Mouse (Mus musculus): ENCODE results near the gene Tmem171.

The Tmem171 gene

GRCm38 (mm10) chr13:98693316-98693715 lies 1.3 kb downstream of the Tmem171 start:
- DNase-seq (ENCODE audit: low read depth, low spot score): no peak

DNA sequence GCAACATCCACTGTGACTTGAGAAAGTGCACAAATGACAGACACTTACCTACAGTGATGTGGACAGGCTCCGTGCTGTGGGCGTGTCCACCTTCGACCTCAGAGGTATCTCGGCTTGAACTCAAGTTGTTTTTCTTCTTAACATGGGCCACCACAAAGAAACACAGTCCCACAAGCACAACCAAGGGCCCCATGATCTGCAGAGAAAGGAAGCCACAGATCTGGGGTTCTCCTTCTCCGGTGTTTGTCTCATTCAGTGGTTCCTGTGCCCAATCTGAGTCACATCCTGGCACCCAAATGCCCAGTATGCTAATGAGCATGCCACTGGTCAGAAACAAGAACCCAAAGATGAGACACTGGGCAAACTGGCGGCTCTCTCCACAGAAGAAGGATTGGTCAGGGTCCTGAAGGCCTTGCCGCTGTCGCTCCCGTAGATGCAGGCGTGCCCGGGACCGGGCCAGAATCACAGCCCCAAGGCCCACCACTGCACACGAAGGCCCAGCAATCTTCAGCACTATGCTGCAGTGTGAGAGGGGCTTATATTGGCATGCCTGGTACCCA lies 2.6 kb downstream of the Tmem171 start:
- no peak for DNase-seq (ENCODE audit: low read depth, low spot score)

DNA sequence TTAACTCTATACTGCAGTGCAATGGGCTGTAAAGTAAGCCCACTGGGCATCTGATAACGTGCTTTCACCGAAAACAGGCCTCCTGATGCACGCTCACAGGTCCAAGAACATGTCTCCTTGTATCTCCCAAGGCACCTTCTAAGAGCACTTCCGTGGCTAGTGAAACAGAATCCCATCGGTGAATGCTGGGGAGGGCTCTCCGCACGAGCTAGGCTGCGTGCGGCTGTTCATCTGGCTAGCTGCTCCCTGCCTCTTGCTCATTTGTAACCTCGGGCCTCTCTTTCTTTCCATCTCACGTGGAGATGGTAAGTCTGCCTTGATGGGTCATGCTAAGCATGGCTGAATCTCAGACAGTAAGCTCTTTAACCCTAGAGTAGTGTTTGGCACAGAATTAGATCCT lies 3.7 kb downstream of the Tmem171 start:
- DNase-seq (ENCODE audit: low read depth, low spot score): no peak

DNA sequence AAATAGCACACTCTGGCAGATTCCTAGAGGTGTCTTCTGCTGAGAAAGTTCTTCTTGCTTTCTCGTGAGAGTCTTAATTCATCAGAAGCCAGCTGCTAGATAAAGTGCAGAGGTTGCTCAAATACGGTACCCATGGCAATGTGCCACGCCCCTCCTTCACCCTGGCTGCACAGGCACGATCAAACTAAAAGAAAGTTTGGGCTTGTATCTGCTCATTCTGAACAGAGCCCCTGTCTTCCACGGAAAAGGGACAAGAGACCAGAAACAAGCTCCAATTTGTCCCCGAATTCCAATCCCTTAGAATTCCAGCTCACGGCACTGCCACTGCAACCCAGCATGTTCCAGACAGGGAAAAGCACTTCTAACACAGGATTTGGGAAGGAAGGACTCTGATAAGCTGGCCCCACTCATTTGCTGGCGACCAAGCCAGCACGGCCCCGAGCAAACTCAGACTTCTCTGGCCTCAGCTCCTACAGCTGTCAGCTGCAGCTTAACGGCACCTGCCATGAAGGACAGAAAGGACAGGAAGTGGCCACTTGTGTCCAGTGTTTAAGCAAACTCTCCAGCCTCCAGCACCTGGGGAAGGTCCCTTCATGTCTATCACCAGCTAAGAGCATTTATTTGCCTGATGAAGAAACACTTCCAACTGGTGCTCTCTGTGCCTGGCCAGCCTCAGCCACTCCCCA lies 4.9 kb downstream of the Tmem171 start:
- DNase-seq (ENCODE audit: low read depth, low spot score): no peak

DNA sequence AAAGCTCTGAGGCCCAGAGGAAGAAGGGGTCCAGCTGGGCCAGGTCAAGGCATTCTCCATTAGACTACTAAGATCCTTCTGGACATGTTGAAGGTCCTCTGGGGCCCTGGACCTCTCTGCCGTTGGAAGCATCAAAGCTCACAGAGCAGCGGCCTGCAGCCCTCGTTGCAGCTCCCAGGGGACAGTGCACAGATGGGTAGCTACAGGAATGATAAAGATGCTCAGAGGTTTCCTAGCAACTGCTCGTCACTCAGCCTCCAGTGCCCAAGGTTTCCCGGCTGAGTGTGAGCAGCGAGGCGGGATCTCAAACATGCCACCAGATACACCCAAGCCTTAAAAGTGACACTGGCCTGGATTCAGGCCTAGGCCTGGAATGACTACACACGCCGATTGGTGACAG lies 6.7 kb downstream of the Tmem171 start:
- DNase-seq (ENCODE audit: low read depth, low spot score): no peak

DNA sequence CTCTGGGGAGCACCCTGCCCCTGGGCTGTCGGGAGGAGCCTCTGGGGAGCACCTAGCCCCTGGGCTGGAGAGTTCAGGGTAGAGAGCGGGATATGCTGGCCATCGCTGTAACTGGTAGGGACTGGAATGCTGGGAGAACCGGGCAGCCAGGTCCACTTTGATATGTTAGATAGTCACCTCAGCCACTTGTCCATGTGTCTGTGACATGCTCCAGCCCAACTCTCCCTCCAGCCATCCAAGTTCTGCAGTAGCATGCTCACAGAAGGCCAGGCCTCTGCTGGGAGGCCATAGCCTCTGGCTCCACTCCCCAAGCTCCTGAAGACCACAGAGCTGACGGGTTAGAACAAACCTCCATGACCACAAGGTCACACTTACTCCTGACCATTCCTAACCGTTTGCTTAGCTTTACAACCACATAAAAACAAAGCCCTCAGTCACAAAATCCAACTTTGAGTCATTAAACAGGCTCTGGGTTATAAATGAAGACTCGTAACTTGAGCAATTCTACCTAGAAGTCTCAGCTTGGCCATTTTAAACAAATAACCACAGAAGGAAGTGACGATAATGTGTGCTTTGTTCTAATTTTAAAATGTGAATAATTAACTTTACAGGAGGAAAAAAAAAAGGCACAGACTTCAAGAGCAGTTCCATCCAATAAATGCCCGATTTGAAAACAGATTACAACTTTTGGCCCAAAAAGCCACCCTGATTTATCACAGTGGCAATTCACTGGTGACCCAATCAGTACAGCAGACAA lies 10.3 kb downstream of the Tmem171 start:
- no peak for DNase-seq (ENCODE audit: low read depth, low spot score)

GRCm38 (mm10) chr13:98683412-98683811 lies 11.2 kb downstream of the Tmem171 start:
- no peak for DNase-seq (ENCODE audit: low read depth, low spot score)

DNA sequence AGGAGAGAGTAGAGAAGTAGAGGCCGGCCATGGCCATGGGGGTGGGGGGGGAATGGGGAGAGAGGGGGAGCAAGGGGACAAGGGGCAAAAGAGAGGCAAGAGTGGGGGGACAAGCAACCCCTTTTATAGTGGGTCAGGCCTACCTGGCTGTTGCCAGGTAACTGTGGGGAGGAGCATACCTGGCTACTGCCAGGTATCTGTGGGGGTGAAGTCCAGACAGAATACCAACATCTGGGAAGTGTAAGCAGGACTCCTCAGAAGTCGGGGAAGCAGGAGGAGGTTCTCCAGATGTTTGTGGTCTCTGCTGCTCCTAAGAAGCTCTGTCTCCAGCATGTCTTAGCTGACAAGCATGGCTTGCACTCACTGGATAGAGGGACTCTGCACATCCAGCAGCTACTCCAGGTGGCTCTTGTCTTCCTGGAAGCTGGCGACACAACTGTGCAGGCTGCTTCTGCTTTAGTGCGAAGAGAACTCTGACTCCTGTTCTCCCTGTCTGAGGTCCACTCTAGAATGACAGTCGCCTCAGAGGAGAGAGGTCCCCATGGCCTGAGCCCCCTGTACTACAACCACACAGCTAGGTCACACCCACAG lies 14.1 kb downstream of the Tmem171 start:
- no peak for DNase-seq (ENCODE audit: low read depth, low spot score)

- no peak for DNase-seq (ENCODE audit: low read depth, low spot score)
Measured at GRCm38 (mm10) chr13:98679631-98680041, 15.0 kb downstream of the Tmem171 start.

- no peak for DNase-seq (ENCODE audit: low read depth, low spot score)
Measured at GRCm38 (mm10) chr13:98679230-98679629, 15.4 kb downstream of the Tmem171 start.

DNA sequence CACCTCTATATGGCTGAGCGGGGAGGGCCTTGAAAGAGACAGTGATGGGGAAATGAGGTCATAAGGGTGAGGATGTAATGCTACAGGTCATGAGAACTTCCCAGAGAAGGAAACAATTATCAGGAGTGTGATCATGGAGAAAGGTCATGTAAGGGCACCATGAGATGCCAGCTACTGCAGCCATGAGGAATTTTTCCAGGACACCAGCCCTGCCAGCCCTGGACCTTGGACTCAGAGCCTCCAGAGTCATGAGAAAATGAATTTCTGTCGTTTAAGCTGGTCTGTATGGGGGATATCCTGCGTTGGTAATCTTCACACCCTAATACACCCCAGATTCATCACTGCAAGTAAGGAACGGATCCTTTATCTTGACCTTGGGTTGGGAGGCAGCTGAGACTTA lies 20.7 kb downstream of the Tmem171 start:
- no peak for DNase-seq (ENCODE audit: low read depth, low spot score)

- no peak for DNase-seq (ENCODE audit: low read depth, low spot score)
Measured at GRCm38 (mm10) chr13:98669296-98669695, 25.3 kb downstream of the Tmem171 start.

- no peak for DNase-seq (ENCODE audit: low read depth, low spot score)
Measured at GRCm38 (mm10) chr13:98667316-98667715, 27.3 kb downstream of the Tmem171 start.

DNA sequence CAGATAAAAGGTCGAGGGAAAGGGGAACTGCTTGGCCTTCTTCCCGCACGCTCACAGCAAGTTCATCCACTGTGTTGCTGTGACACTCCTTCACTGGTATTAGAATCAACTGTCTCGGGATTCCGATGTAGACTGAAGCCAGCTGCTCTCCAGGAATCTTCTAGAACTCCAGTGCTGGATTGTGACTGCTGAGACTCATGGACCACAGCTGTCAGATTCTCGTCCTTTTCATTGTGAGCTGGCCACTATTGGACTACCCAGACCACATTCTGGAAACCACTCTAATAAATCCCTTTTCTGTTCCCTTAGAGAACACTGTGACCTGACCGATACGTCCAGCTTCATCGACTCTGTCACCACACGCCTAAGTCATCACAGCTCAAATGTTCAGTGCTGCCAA lies 29.4 kb downstream of the Tmem171 start:
- no peak for DNase-seq (ENCODE audit: low read depth, low spot score)

DNA sequence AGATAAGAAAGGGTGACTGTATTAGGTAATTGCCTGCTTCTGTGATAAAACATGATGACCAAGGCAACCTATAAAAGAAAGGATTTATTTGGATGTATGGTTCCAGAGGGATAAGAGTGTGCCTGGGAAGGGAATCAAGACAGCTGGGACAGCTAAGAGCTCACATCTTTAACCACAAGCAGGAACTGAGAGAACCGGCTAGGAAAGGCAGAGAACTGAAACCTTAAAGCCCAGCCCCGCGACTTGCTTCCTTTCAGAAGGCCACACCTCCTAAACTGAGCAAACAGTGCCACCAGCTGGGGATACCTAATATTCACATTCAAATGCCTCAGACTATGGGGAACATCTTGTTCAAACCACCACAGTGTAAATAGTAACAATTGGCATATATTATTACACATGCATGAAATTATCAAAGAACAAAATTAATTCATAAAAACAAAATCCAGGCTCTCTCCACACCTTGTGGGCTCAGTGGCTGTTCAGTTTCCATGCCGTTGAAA lies 32.4 kb downstream of the Tmem171 start:
- no peak for DNase-seq (ENCODE audit: low read depth, low spot score)

DNA sequence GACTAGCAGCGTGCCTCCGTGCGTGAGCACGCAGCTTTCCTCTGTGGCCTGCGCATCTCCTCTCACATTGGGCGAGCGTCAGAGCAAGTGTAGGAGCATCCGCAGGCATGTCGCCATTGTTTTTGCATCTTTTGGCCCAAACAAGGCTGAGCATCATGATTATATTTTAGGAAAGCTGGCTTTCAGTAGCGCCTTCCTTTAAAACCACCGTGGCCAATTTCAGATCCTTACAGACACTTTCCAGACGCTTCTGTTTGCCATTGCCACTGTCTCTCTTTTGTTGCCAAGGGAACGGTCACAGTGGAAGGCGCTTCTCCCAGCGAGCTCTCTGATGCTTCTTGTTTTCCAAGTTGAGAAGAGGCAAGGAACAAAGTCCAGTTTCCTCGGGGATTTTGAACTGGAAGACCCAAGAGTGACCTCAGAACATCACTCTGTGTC lies 38.6 kb downstream of the Tmem171 start:
- DNase-seq (ENCODE audit: low read depth, low spot score): no peak

DNA sequence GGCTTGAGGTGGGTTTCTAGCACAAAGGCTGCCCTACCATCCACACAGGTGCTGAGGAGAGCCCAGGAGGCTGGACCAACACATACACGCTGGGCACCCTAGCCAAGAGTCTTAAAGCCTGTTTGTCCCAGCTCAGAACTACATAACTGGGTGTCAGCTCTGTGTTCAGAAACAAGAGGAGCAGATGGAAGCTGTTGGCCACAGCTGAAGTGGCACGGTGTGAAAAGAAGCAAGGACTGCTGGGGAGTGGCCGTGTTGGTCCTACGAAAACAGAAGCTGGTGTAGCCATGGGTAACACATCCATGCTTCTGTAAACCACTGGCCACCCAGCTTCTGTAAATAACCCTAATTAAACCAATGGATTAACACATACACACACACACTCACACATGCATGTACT lies 39.3 kb downstream of the Tmem171 start:
- no peak for DNase-seq (ENCODE audit: low read depth, low spot score)

- DNase-seq (ENCODE audit: low read depth, low spot score): no peak
Measured at GRCm38 (mm10) chr13:98654129-98654939, 40.3 kb downstream of the Tmem171 start.

DNA sequence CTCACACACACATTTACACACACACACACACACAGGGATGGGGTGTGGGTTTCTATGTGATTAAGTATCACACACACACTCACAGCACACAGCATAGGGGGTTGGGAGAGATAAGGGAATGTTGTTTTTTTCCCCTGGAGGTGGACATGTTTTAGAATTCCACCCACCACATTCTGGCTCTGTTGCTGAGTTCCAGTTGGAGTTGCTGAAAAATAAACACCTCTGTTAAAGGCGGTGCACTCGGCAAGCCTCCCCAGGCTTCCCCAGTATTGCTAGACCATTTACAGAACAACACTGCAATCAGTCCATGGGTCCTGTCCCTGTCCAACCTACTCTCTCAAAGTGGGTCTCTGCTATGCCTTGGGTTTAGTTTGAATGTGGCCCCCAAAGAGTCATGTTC lies 42.4 kb downstream of the Tmem171 start:
- no peak for DNase-seq (ENCODE audit: low read depth, low spot score)

DNA sequence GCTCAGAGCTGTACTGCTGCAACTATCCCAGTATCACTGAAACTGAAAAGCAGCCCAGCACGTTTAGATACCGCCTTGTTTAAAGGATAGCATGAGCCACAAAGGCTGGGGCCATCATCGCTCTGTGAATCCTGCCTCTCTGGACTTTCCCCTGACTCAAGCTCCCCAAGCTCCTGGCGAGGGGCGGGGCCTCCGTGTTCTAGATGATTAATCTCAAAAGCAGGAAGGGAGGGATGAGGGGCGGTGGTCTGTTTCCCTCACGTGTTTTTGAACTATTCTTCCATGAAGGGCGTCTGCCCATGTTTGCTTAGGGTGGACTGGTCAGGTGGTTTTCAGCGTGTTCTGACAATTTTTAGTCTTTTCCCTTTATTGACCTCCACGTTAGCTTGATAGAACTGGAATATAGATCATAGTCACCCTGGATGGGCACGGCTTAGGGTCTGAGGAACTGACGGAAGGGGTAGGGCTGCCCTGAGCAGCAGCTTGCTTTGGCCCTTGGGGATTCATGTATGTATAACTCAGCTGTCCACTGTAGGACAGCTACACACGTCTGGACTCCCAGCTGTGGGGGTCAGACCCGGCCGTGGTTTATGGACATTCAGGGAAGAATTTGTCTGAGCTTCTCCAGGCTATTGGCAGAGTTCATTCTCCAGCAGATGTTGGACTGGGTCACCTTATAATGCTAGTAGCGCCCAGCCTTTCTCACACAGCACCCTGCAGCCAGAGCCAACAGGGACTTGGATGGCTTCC lies 43.2 kb downstream of the Tmem171 start:
- DNase-seq (ENCODE audit: low read depth, low spot score): no peak
